Mouse (Mus musculus): ENCODE results near the gene Pex7. TPM values are rescaled to one million over a fixed set of nuclear protein-coding genes. Genes with fewer than 3 reads are reported as not detected.
"Not testable (repeated sequence)": the region's sequence is repeated elsewhere in the genome, so short reads cannot be mapped to it uniquely, and the experiment has no call there.

The Pex7 gene
- total RNA-seq, 2 experiments from 2014 or later = 23.3 to 23.7 TPM

DNA sequence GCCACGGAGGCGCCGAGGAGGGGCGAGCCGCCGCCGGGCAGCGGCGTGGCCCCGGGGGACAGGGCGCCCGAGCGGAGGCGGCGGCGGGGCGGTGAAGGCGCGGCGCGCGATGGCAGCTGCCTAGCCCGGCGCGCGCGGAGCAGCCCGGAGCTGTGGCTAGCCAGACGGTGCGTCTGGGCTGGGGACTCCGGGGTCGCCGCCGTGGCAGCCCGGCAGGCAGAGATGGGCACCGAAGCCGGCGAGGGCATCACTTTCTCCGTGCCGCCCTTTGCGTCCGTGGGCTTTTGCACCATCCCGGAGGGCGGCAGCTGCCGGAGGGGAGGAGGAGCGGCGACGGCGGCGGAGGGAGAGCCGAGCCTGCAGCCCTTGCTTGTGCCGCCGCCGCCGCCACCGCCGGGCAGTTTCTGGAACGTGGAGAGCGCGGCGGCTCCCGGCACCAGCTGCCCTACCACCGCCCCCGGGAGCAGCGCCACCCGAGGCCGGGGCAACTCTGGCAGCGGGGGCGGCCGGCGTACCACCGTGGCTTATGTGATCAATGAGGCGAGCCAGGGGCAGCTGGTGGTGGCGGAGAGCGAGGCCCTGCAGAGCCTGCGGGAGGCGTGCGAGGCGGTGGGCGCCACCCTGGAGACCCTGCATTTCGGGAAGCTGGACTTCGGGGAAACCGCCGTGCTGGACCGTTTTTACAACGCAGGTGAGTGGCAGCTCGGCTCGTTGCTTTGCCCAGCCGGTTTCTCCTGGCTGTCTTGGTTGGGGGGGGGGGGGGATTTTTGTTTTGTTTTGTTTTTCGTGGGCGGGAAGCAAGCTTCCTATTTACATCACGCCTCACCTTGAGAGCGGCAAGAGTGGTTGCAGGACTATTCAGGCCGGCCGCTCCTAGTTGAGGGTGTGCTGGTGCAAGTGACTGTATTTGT, 27.1 kb upstream of the Pex7 start, which contains the start of gene Map3k5:
Gene Map3k5, plus strand, starts transcription at position 89 of the 911 bp plus-strand sequence.
- intact Hi-C loops (cut with DNase I) = loop anchor here (1.0 to 2.0 kb wide), 2 partner anchors 139 to 190 kb away; no protein-coding TSS in a partner anchor
- peak; percentile 61 to 65 for DNase-seq

DNA sequence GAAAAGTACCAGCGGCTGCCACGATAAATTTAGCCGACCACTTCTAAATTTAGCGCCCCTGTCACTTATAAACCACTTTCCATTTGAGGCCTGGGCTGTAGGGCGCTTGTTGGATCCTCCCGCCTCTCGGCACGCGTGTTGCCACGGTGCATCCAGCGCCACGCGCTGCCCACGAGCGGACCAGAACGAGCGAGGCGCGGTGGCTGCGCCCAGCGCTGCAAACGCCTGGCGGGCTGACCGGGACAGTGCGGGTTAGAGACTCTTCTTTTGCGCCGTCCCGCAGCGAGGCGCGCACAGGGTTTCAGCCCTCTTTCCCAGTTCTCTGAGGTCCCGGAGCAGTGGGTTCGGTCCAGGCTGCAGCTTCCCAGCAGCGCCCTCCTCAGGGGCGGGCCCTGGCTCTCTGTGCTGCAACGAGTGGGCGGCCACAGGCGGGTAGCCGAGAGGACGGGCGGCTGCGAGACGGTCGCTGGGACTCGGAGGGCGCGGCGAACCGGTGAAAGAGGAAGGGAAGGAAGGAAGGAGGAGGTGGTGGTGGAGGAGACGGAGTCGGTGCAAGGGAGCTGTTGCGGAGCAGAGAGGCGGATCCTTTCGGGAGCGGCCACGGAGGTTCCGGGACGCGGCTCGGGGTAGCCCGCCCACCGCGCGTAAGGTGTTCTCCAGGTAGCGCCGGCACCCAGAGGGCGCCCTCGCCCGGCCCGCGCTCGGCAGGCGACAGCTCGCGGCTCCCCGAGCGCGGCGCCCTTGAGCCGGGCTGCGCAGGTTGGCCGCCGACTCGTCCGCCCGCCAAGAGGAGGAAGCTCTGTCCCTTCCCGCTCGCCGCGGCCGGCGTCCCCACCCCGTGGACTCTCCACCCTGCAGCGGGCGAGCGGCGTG, 26.3 kb upstream of the Pex7 start:
- intact Hi-C loops (cut with DNase I) = loop anchor here (1.0 to 2.0 kb wide), 3 partner anchors 25 to 191 kb away; no protein-coding TSS in a partner anchor
- peak; percentile 87 to 89 for DNase-seq

DNA sequence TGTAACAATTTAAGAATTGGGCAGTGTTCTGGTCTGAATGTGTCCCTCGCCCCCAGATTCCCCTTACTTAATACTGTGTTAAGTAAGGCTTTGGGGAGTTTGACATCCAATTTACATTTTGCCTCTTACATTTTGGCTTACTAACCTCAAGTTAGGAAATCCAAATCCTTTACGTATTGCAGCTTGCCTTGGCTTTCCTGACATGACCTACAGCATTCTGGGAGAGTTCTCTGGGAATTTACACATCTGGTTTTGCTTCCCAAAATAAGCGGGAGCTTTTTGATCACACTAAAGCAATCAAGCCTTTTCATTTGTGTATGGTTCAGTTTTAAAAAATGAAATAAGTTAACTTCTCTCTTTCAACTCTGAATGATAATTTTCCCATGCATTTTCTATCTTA, 25.5 kb upstream of the Pex7 start:
- intact Hi-C loops (cut with DNase I) = loop anchor here (2.0 kb wide), 1 partner anchor 24 kb away; no protein-coding TSS in a partner anchor
- DNase-seq = no peak

DNA sequence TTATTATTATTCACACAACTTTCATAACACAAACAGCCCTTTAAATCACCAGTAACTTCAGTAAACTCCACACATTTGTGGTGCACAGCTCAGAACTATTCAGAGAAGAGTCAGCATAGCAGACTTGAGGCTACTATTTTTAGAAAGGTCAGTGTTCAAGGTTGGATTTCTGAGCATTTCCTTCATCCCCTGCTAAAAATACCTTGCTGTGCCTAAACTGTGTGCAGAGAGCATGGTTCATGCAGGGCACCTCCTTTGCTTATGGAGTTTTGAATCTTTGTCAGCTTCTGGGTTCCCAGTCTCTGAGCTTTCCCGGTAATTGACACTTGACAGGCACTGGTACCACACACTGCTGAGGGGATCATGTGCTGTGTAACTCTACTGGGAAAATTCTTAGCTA, 20.7 kb upstream of the Pex7 start:
- intact Hi-C loops (cut with DNase I) = no loop called here
- peak in 1 of 2 experiments; percentile 37 for DNase-seq

DNA sequence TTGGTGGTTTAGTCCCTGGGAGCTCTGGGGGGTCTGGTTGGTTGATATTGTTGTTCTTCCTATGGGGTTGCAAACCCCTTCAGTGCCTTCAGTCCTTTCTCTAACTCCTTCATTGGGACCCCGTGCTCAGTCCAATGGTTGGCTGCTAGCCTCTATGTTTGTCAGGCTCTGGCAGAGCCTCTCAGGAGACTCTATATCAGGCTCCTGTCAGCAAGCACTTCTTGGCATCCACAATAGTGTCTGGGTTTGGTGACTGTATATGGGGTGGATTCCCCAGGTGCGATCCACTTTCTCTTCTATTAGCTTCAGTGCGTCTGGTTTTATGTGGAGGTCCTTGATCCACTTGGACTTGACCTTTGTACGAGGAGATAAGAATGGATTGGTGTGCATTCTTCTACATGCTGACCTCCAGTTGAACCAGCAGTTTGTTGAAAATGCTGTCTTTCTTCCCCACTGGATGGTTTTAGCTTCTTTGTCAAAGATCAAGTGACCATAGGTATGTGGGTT, 19.0 kb upstream of the Pex7 start:
- peak in 1 of 2 experiments; percentile 44 for DNase-seq
- intact Hi-C loops (cut with DNase I) = not testable (repeated sequence)

DNA sequence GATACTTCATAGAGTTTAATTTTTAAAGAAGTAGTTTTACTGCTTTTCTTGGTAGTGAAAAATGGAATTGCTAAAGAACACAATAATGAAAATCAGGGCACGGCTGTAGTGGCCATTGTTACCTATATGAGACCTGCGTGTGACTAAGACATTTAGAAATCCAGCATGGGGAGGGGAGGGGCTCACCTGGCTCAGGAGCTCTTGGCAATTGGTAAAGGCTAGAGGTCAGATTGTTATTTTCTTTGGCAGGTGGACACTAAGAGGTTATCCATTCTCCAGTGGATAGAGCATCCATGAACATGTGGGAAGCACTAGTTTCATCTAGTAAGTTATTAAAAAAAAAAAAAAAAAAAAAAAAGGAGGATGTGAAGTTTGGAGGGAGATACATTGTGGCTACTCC, 16.8 kb upstream of the Pex7 start:
- DNase-seq = no peak
- intact Hi-C loops (cut with DNase I) = no loop called here

DNA sequence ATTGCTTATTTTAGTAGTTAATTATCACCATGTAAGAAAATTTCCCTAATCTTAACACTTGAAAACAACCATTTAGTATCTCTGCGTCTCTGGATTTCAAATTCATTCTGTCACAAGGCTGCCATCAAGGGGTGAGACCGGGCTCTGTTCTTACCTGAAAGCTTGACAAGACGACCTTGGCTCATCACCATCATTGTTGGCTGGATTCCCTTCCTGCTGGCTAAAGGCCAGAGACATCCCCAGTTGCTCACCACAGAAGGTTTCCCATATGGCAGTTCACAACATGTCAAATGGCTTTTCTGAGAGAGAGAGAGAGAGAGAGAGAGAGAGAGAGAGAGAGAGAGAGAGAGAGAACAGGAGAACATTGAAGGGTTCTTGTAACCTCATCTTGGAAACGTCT, 14.9 kb upstream of the Pex7 start:
- intact Hi-C loops (cut with DNase I) = no loop called here
- DNase-seq = no peak

DNA sequence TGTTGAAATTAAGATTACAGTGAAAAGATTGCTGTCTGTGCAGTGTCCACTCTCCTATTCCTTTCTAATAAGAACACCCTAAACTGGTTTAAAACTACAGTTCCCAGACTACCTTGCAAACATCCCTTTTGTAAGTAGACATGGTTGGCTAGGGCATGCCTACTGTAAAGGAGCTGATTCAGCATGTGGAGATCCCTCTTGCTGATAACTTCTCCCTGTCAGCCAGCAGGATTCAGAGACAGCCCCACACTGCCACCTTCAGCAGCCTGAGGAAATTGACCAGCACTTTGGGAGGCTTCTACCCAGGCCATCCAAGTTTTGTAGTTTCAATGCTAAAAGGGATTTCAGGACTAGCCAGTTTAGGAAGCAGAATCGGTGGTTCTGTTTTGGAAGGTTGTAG, 7.8 kb upstream of the Pex7 start:
- intact Hi-C loops (cut with DNase I) = no loop called here
- DNase-seq = peak; percentile 53 to 68

DNA sequence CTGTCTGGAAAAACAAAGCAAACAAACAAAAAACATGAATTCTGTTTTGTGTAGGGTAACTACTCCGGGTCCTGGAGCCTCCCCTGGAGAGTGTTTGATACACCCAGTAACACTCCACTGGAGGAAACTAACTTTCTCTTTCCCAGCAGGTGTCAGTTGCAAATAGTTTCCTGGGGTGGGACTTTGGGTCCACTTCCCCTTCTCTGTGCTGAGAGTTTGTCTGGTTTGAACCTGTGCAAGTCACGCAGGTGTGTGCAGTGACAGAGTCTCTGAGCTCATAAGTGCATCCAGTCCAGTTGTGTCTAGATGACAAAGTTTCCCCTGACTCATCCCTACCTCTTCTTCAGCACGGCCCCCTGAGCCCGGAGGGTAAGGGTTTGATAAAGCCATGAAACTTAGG, 6.3 kb upstream of the Pex7 start:
- no peak for DNase-seq
- intact Hi-C loops (cut with DNase I) = loop anchor here (1.0 to 2.0 kb wide), 2 partner anchors 159 to 211 kb away; no protein-coding TSS in a partner anchor

DNA sequence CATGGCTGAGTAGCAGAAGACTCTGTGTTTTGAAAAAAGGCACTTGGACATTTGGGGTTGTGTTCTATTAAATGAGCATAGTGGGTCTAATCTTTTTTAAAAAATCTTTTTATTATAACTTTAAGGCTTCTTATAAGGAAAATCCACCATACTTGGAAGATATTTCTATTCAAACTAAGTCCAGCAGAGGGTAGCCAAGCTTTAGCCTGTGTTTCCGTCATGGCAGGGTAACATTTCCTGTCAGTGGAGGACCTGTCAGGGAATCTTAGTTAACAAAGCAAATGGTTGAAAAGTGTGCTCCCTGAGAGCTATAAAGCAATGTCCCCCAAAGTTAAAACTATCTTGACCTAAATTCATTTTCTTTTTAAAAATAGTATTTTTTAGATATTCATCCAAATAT, 4.1 kb upstream of the Pex7 start:
- DNase-seq = no peak
- intact Hi-C loops (cut with DNase I) = no loop called here

DNA sequence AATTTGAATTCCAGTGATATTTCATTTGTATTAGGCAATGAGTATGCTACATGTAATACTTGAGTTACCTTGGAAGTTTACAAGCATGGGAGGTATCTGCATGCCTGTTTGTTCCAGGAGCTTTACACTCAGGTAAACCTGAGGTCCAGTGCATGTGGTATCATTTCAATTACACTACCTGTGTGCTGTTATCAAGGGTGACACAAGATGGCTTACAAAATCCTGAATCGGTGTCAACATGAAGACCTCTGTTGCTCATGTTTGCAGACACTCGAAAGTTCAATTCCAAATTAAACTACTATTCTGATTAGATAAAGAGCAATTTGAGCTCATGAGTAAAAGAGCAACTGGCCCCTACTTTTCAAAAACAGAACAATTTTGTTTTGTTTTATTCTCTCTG, 3.0 kb upstream of the Pex7 start:
- intact Hi-C loops (cut with DNase I) = no loop called here
- no peak for DNase-seq

DNA sequence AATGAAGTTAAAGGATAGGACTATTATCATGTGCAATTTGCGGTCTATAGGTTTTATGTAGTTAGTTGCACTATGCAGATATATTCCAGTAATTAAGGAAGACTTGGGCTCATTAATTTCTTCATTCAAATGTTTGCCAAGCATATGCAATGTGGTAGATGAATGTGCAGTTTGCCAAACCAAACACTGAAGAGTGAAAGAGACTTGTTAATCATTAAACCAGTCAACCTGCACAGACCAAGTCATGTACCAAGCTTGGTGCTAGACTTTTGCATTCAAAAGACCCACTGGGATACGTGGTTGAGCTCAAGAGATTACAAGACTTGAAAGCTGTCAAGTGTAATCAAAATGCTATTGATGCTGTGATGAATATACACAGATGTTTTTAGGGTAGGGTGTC, 587 bp upstream of the Pex7 start:
- no peak for DNase-seq
- intact Hi-C loops (cut with DNase I) = loop anchor here (2.0 to 5.0 kb wide), 3 partner anchors 25 to 991 kb away; no protein-coding TSS in a partner anchor

DNA sequence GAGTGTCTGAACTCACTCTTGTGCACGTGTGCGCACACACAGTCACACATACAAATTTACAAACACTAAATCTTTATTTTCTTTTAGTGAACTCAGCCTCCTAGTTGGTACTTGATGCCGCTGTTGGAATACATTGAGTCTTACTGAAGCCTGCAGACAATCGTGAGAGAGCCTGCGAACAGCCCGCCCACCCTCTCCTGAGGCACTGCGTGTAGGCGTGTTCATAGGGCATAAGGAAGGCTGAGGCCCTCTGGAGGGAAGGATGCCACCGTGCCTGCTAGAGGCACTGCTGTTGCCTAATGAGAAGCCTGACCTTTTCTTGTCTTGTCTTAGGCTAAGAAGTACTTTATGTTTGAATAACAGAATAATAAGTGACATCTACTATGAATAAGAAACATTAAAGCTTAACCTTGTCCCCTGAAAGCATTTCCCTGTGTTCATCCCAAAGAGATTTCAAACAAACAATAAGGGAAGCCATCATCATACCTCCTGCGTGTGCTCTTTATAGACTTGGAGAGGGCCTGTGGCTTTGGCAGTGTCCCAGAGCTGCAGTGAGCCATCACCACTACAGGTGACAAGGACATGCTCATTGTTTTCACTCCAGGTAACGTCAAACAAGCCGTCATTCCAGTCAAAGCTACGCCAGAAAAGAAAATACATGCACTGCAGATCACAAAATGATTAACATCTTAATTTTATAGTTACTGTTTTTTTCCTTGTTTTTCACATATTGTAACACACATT, 3.2 kb downstream of the Pex7 start:
- DNase-seq = no peak

DNA sequence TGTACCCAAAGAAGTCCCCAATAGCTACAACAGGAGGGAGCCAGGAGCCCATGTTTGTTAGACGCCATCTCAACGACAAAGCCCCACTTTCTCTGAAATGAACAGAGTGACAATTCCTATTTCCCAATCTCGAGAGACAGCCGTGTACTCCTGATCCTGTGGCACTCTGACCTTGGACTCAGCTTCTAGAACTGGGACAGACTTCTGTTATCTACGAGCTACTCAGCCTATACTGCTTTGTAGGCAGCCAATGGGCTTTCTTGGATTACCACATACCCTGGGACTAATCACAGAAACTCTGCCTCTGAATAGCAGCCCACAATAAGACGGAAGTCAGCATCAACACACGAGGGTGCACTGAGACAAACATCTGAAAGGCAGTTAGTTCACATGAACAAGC, 5.5 kb downstream of the Pex7 start:
- intact Hi-C loops (cut with DNase I) = no loop called here
- DNase-seq = no peak

More for the DNA sequence above, 3.2 kb downstream of the Pex7 start:
- intact Hi-C loops (cut with DNase I) = no loop called here

DNA sequence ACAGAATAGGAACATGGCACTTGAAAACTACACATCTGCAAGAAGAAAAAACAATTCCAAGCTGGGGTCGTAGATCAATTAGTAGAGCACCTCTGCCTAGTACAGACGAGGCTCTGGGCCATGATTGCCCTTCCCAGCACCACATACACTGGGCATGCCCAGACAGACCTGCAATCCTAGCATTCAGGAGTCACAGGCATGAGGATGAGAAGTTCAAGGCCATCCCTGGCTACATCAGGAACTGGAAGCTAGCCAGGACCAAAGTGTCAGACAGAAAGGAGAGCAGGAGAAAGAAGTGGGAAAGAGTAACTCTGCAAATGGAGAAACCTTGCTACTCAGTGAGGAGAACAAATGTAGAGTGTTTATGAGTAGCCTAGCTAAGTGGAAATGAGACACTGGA, 7.3 kb downstream of the Pex7 start:
- no peak for DNase-seq
- intact Hi-C loops (cut with DNase I) = no loop called here

DNA sequence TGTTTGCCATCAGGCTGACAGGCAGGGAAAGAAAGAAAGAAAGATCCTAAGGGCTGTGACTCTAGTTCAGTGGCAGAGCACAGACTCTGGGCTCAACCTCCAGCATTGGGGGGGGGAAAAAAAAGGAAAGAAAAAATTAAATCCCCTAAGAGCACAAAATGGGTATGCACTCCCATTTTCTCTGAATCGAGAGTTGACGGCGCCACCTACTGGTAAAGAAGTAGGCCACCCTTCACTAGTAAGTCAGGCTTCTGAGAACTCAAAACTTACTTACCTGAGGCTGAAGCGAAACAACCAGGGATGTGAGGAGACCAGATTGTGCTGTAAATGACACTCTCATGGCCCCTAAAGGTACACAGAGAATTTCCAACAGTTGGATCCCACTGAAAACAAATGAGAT, 13.5 kb downstream of the Pex7 start:
- intact Hi-C loops (cut with DNase I) = loop anchor here (2.0 to 5.0 kb wide), 3 partner anchors 181 to 652 kb away; partner anchors contain the start of gene Il20ra
- peak; percentile 33 to 61 for DNase-seq

DNA sequence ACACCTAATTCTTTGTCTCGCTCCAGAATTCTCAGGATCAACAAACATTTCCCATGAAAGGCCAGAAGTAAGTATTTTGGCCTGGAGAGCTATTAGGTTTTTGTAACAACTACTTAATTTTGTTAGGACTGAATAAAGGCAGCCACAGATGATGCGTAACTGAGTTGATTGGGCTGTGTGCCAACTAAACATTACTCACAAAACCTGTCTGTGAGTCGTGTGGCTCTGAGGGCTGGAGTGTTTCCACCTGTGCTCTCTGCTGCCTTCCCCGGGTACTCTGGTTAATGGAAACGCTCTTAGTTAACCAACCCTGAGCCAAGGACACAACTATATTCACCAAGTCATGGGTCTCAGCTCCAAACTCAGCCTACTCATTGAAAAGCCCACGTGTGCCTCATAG, 14.3 kb downstream of the Pex7 start:
- intact Hi-C loops (cut with DNase I) = loop anchor here (5.0 kb wide), 2 partner anchors 401 to 651 kb away; no protein-coding TSS in a partner anchor
- DNase-seq = no peak

DNA sequence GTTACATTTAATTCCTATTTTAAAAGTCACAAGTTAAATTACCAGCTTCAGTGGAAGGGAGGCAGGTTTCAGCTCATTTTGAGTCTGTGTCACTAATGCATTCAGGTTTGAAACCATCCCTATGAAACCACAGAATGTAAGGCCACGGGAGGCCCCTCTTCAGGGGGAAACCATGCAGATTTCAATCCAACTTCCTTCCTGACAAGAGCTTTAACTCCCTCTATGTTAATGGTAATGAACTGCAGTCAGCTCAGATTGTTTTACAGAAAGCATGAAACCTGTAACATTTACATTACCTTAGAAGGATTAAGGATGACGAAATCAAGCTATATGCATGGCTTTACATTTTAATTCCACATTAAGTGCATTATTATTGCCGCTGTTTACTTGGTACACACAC, 15.8 kb downstream of the Pex7 start:
- no peak for DNase-seq
- intact Hi-C loops (cut with DNase I) = loop anchor here (5.0 kb wide), 2 partner anchors 399 to 649 kb away; no protein-coding TSS in a partner anchor

DNA sequence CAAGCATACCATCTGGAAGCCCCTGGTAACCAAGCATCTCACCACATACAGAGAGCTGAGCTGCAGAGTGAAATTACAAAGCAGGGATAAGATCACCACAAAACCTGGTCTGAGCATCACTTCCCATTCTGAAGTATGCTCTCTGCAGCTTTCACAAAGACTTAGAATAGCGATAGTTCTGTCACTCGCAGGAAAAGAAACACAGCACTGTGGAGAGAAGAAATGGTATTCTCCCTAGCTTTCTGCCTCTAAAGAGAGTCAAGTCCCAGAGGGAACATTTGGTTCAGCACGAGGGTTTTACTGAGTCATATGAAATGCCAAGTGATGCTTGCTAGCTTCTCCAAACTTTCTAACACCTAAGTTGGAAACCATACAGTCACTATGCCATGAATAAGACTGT, 17.6 kb downstream of the Pex7 start:
- intact Hi-C loops (cut with DNase I) = loop anchor here (5.0 kb wide), 2 partner anchors 398 to 648 kb away; no protein-coding TSS in a partner anchor
- no peak for DNase-seq

DNA sequence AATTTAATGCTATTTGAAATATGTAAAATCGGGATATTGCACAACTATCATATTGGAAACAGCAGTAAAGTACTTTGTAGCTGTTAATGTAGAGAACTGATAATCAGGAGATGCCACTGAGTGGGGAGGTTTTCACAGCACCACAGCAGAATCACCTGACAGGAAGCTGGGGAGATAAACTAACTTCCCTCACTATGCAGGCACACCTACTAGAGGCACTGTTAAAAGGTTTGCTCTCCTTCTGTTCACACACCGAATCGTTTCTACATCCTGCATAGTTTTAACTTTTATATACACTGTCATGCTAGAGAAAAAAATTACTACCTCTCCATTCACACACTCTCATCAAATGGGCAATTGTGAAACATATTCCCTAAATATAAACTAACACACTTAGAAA, 21.2 kb downstream of the Pex7 start:
- no peak for DNase-seq
- intact Hi-C loops (cut with DNase I) = no loop called here
